Mouse (Mus musculus): Measurements from ENCODE around the gene Mre11a.

DNA sequence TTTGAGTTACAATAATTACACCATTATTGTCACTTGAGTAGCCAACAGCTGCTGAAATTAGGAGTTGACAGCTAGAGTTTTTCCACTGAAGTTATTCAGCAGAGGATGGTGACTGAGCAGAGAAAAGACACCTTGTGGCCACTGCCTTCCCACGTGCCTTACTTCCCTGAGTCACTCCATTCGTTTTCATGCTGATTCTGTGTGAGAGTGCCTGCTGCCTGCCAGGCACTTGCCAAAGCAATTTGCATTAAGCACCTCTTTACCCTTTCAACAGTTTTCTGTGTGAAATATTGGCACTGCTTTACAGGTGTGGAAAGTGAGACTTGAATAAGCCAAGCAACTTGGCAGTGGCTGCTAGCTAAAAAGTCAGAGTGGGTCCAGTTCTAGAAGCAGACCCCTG is 43.4 kb downstream of the Mre11a start:
- no peak for TF ChIP-seq POLR2A (IDR thresholded peaks at IDR 0.05; ENCODE audit: low read depth, low read length)
- TF ChIP-seq CTCF (conservative IDR thresholded peaks at IDR 0.05; ENCODE audit: insufficient read depth, insufficient read length, low read depth, low read length) = no peak
